Mouse (Mus musculus): Measurements from ENCODE around the gene Gbf1. TPM values are rescaled to one million over a fixed set of nuclear protein-coding genes. Genes with fewer than 3 reads are reported as not detected.

Gbf1 gene
- polyA plus RNA-seq, 1 experiment: 80.6 TPM

DNA sequence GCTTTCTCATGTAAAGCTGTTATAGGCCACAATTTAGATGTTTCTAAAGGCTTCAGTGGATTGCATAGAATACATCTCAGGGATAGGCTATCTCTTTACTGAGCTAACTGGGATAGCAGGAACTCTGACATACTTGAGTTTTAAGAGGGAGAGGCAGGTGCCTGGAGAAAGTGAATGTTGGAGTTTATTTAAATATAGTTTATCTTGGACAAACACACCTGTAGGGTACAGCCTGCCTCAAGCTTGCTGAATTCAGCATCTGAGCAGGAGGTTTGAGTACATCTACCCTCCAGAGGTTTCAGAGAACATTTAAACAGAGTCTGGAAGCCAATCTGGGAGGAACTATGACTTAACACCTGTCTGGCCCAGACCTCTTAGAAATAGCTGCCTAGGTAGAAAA, 22.9 kb downstream of the Gbf1 start:
- Histone ChIP-seq H3K4me3 (replicated peaks; ENCODE audit: extremely low read depth, low read depth, low read length) (no peak overlapping the region), H3K4me1 (ENCODE audit: control insufficient read depth, insufficient read depth, low read length) (no peaks in the 10 kb centered on the region)
- no peak for DNase-seq
- TF ChIP-seq CTCF (IDR thresholded peaks at IDR 0.05; ENCODE audit: insufficient read depth, low read length): no peak
- TF ChIP-seq POLR2A (IDR thresholded peaks at IDR 0.05; ENCODE audit: borderline replicate concordance, extremely low read depth, low read depth, low read length): no peak

DNA sequence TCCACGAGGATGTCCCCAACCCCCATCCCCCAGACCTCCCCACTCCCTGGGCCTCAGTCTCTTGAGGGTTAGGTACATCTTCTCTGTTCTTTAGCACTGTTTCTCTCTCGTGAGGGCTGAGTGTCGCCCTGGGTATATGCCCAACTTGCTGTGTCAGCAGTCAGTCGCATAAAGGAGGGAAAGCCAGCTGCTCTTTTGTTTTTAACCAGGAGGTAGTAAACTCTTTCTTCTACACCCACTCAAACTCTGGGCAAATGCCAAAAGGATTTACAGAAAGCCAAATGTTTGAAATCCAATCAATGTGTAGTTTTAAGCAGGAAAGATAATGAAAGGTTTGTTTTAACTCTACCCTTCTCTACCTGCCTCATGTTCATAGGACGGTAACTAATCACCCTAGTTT, 24.7 kb downstream of the Gbf1 start:
- TF ChIP-seq POLR2A (IDR thresholded peaks at IDR 0.05; ENCODE audit: borderline replicate concordance, extremely low read depth, low read depth, low read length) (no peak), CTCF (IDR thresholded peaks at IDR 0.05; ENCODE audit: insufficient read depth, low read length) (no peak)

DNA sequence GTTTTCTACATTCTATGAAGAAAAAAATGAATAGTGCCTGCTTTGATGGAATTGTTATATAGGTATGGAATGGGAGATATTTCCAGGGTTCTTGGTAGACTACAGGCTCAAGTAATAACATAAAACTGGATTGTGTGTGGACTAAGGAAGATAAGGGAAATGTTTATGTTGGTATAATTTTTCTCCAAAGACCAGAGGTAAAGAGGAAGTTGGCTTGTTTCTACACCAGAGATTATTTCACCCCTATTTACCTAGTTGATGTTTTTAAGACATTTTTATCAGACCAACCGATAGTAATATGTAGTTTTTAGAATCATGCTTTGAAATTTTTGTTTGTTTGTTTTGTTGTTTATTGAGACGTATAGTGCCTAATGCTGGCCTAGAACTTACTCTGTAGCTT, 28.0 kb downstream of the Gbf1 start:
- WGBS: 80% methylated on average over 2 of the region's 2 CpGs
- DNase-seq: no peak
- Histone ChIP-seq H3K4me1 (ENCODE audit: control insufficient read depth, insufficient read depth, low read length) (no peaks in the 10 kb centered on the region), H3K4me3 (replicated peaks; ENCODE audit: extremely low read depth, low read depth, low read length) (no peak overlapping the region)
- TF ChIP-seq CTCF (IDR thresholded peaks at IDR 0.05; ENCODE audit: insufficient read depth, low read length) (no peak), POLR2A (IDR thresholded peaks at IDR 0.05; ENCODE audit: borderline replicate concordance, extremely low read depth, low read depth, low read length) (no peak)

More for the DNA sequence above, 24.7 kb downstream of the Gbf1 start:
- 56% methylated on average over 5 of the region's 5 CpGs for WGBS
- DNase-seq: no peak
- H3K4me3 ChIP-seq (replicated peaks; ENCODE audit: extremely low read depth, low read depth, low read length): no peak overlapping the region
- H3K4me1 ChIP-seq (ENCODE audit: control insufficient read depth, insufficient read depth, low read length): no peaks in the 10 kb centered on the region

DNA sequence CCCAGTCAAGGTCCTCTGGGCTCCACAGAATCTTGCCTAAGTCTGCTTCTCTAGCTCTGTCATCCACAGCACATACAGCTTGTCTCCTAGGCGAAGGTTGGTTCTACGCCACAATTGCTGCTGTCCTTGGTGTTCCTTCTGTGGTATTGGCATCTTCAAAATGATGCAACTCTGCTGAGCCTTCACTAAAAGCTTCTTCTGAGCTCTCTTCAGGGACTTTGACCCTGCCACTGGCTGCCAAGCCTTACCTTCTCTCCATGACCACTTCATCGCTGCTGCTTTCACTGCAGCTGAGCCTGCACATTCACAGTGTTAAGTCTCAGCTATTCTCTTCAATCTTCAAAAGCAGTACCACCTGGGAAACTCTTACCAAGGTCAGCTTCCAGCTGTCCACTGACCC, 29.9 kb downstream of the Gbf1 start:
- no peak for TF ChIP-seq CTCF (IDR thresholded peaks at IDR 0.05; ENCODE audit: insufficient read depth, low read length)
- no peak for TF ChIP-seq POLR2A (IDR thresholded peaks at IDR 0.05; ENCODE audit: borderline replicate concordance, extremely low read depth, low read depth, low read length)

DNA sequence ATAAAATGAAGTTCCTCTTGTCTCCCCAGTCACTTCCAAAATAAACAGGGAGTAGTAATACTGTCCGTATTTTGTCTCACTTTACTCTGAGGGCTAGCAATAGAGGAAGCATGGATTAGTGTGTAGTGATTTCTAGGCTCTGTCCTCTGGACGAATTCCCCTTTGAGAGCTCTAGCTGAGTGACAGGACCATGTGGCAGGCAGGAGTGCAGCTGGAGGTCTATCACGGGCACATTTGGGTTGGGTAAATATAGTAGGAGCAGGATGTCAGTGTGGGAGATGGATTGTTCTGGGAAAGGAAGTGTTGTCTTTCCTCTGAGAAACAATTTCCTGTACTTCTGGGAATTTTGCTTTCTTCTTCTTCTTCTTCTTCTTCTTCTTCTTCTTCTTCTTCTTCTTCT, 34.3 kb downstream of the Gbf1 start:
- Histone ChIP-seq H3K4me3 (replicated peaks; ENCODE audit: extremely low read depth, low read depth, low read length) (no peak overlapping the region), H3K4me1 (ENCODE audit: control insufficient read depth, insufficient read depth, low read length) (peaks cover 8% of the 10 kb centered on the region)
- no peak for DNase-seq
- 17% methylated on average over 3 of the region's 3 CpGs for WGBS
- TF ChIP-seq CTCF (IDR thresholded peaks at IDR 0.05; ENCODE audit: insufficient read depth, low read length) (no peak), POLR2A (IDR thresholded peaks at IDR 0.05; ENCODE audit: borderline replicate concordance, extremely low read depth, low read depth, low read length) (no peak)

More for the DNA sequence above, 29.9 kb downstream of the Gbf1 start:
- DNase-seq: no peak
- Histone ChIP-seq H3K4me1 (ENCODE audit: control insufficient read depth, insufficient read depth, low read length) (peaks cover 8% of the 10 kb centered on the region), H3K4me3 (replicated peaks; ENCODE audit: extremely low read depth, low read depth, low read length) (no peak overlapping the region)
- 94% methylated on average over 3 of the region's 3 CpGs for WGBS

DNA sequence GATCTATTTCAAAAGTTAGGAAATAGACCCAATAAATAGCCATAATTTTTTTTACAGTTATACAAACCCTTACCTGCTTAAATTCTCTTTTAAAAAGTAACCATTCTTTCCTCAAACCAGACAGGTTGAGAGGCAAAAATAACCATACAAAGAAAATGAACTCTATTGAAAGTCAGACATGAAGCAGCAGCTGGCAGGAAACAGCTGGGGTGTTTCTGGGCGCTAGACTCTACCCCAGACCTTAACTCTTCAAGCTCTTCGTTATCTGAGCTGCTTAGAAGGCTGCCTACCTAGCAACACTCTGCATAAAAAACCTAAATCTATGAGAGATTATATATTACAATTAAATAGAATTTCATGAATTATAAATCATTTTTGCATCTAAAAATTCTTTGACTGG, 34.9 kb downstream of the Gbf1 start:
- no peak for DNase-seq
- no peak for TF ChIP-seq POLR2A (IDR thresholded peaks at IDR 0.05; ENCODE audit: borderline replicate concordance, extremely low read depth, low read depth, low read length)
- TF ChIP-seq CTCF (IDR thresholded peaks at IDR 0.05; ENCODE audit: insufficient read depth, low read length): no peak
- H3K4me1 ChIP-seq (ENCODE audit: control insufficient read depth, insufficient read depth, low read length): peaks cover 8% of the 10 kb centered on the region
- no peak overlapping the region for H3K4me3 ChIP-seq (replicated peaks; ENCODE audit: extremely low read depth, low read depth, low read length)
- WGBS: 48% methylated on average over 2 of the region's 2 CpGs

DNA sequence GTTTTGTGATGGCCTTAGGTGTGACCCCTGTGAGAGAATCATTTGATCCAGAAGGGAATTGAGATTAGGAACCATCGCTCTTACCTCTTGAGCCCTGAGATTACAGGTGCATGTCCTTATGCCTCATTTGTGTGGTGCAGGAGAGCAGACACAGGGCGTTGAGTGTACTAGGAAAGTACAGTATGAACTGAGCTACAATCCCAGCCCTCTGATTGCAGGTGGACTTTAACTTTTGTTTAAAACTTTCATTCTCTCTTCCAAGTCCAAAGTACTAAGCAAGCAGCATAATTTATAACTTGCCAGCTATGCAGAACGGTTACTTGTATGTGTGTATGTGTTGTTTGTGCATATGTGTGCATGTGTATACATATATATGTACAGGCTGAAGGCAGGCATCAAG, 46.0 kb downstream of the Gbf1 start:
- TF ChIP-seq POLR2A (IDR thresholded peaks at IDR 0.05; ENCODE audit: borderline replicate concordance, extremely low read depth, low read depth, low read length) (no peak), CTCF (IDR thresholded peaks at IDR 0.05; ENCODE audit: insufficient read depth, low read length) (no peak)
- H3K4me1 ChIP-seq (ENCODE audit: control insufficient read depth, insufficient read depth, low read length): no peaks in the 10 kb centered on the region; the same call in 1 of the 2 replicates
- H3K4me3 ChIP-seq (replicated peaks; ENCODE audit: extremely low read depth, low read depth, low read length): no peak overlapping the region
- DNase-seq: no peak
- WGBS: 88% methylated on average over 3 of the region's 3 CpGs

DNA sequence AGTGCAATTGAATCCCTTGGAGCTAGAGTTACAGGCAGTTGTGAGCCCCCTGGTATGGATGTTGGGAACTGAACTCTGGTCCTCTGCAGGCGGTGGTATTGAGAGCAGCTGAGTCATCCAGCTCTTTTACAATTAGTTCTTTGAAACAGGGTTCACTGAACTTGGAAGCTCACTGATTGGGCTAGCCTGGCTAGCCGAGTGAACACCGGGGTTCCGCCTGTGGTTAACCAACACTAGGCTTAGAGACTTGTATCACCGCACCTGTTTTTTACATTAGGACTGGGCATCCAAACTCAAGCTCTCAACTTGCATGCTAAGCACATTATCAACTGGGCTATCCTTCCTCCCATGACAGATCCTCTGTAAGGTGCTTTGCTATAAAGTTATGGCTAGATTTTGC, 46.6 kb downstream of the Gbf1 start:
- Histone ChIP-seq H3K4me3 (replicated peaks; ENCODE audit: extremely low read depth, low read depth, low read length) (no peak overlapping the region), H3K4me1 (ENCODE audit: control insufficient read depth, insufficient read depth, low read length) (no peaks in the 10 kb centered on the region; the same call in 1 of the 2 replicates)
- WGBS: 81% methylated on average over 5 of the region's 5 CpGs
- TF ChIP-seq POLR2A (IDR thresholded peaks at IDR 0.05; ENCODE audit: borderline replicate concordance, extremely low read depth, low read depth, low read length): no peak
- no peak for TF ChIP-seq CTCF (IDR thresholded peaks at IDR 0.05; ENCODE audit: insufficient read depth, low read length)
- DNase-seq: no peak

DNA sequence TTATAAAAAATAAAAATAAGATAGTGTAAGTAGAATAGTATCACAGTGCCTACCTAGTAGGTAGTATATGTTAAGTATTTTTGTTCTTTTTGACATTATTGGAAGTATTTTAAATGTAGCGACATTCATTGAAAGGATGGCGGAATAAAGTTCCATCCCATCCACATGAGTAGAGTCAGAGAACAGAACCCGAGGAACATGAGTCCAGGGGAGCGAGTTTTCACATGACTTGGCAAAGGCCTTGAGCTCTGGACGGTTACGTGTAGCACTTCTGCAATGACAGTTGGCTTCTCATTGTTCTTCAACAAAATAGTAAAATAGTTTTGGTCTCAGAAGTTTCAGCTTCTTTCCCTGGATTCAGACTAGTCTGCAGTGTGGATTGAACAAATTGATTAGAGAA, 51.9 kb downstream of the Gbf1 start:
- Histone ChIP-seq H3K4me1 (ENCODE audit: control insufficient read depth, insufficient read depth, low read length) (no peaks in the 10 kb centered on the region; the same call in 1 of the 2 replicates), H3K4me3 (replicated peaks; ENCODE audit: extremely low read depth, low read depth, low read length) (no peak overlapping the region)
- no peak for DNase-seq
- 92% methylated on average over 6 of the region's 6 CpGs for WGBS
- no peak for TF ChIP-seq CTCF (IDR thresholded peaks at IDR 0.05; ENCODE audit: insufficient read depth, low read length)
- TF ChIP-seq POLR2A (IDR thresholded peaks at IDR 0.05; ENCODE audit: borderline replicate concordance, extremely low read depth, low read depth, low read length): no peak

DNA sequence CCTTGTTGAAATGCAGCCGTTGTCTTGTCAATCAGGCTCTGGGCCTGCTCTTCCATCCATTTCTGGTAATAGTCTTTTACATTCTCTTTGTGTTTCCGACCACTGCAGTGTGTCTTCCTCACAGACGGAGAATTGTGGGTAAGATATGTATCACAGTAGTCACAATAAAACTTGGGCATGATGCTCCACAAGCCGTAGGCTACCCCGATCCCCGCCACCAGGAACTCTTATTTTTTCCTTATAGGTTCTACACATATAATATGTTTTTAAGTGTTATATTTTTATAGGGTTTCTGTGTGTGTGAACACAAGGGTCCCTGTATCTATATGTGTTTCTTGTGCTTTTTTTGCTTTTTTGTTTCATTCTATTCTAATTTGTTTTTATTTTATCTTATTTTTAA, 53.4 kb downstream of the Gbf1 start:
- TF ChIP-seq POLR2A (IDR thresholded peaks at IDR 0.05; ENCODE audit: borderline replicate concordance, extremely low read depth, low read depth, low read length): no peak
- TF ChIP-seq CTCF (IDR thresholded peaks at IDR 0.05; ENCODE audit: insufficient read depth, low read length): no peak
- WGBS: 97% methylated on average over 6 of the region's 6 CpGs
- Histone ChIP-seq H3K4me3 (replicated peaks; ENCODE audit: extremely low read depth, low read depth, low read length) (no peak overlapping the region), H3K4me1 (ENCODE audit: control insufficient read depth, insufficient read depth, low read length) (no peaks in the 10 kb centered on the region; the same call in 1 of the 2 replicates)
- no peak for DNase-seq
